Comparison of ENCODE assay signal across 13 mouse cellular contexts in the genomic region with DNA sequence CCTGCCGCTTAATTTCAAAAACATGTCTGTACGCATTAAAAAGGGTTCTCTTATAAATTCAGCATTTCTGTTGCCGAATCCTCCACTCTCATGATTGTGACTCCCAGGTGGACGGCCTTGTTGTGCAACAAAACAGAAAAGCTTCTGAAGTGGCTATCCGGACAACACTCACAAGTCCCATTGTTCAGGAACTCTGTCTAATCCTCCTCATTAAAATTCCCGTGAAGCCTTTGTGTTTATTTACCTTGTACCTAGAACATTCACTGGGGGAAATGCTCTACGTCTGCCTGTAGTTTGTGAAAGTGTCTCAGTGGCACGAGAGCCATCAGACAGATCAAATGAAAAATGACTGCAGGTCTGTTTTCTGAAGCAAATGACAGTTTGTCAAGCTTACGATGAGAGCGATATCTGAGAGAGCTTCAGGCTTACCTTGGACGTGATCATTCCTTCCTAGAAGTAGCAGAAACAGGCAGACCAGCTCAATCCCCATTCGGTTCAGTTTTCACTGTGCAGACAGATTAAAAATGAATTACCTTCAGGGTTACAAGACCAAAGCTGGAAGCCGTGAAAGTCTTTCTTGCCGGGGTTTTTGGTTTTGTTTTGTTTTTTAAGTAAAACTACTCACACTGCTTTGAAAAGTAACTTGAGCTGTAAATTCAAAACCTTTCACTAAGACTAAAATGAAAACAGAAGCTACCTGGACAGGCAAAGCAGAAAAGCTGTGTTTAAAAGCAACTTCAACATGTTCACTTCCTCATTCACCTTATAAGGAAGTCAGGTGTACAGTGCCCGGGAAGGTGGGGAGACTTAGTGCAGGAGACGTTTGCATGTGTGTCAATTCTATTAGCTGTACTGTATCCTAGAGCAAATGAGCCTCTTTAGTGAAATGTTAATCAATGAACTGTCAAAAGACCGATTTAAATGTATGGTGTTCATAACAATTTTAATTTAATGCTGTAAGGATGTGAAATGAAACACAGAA. TPM values are rescaled to one million over a fixed set of nuclear protein-coding genes. Genes with fewer than 3 reads are reported as not detected.
DNase-seq lines count a peak whose midpoint lies in the region; ATAC-seq lines count a peak whose summit lies in the region.
"Had no signal": no experiment of that assay in that cellular context is flagged by ENCODE, and none has a peak within 500 bp of the region (broad histone marks: within the 10 kb centered on the region; RNA-seq: fewer than 3 reads in every experiment).

No protein-coding gene starts in this region.

- no peak overlapping the region; the same call in 1 of the 2 replicates for H3K4me2 ChIP-seq in limb, embryonic 12.5 days
- H3K4me2 ChIP-seq in embryonic facial prominence, embryonic 14.5 days (ENCODE audit: low read depth, low read length), result peak overlapping the region; percentile 38
- H3K4me2 ChIP-seq in stomach, embryonic 15.5 days, result peak overlapping the region; percentile 41
- H3K4me2 ChIP-seq: heart, embryonic 13.5 days had no signal

- intact Hi-C loops in heart, postnatal 25 days (cut with DNase I), result no loop called here

- DNase-seq in limb, embryonic 10.5 days (ENCODE audit: low spot score), result no peak
- peak; percentile 45 for DNase-seq in embryonic facial prominence, embryonic 14.5 days (ENCODE audit: low spot score)
- peak; percentile 38 for DNase-seq in lung, postnatal 36 days
- no peak for DNase-seq in heart, postnatal 25 days (ENCODE audit: low spot score)
- DNase-seq in right cerebral cortex, adult 18-20 months, result no peak
- DNase-seq: cerebellum, postnatal 14 days had no signal

- no peak overlapping the region for H3K9ac ChIP-seq in limb, embryonic 12.5 days (replicated peaks)
- H3K9ac ChIP-seq in embryonic facial prominence, embryonic 14.5 days (ENCODE audit: low read depth, low read length), result no peak overlapping the region
- 0 out of 2 replicates have a peak overlapping the region, but pooled peaks have one; percentile 17 for H3K9ac ChIP-seq in stomach, embryonic 15.5 days
- H3K9ac ChIP-seq: heart, embryonic 13.5 days; liver, embryonic 14.5 days had no signal

- no peak for ATAC-seq in limb, embryonic 12.5 days (ENCODE audit: insufficient number of reproducible peaks, insufficient read depth, low FRiP score, low TSS enrichment, low read depth)
- no peak; the same call in 1 of the 2 replicates for ATAC-seq in embryonic facial prominence, embryonic 14.5 days (ENCODE audit: low read depth)
- 0 out of 2 replicates have a peak, but pooled peaks have one; percentile 66 for ATAC-seq in stomach, embryonic 15.5 days (ENCODE audit: insufficient read depth, low FRiP score, low read depth)

- H3K36me3 ChIP-seq in limb, embryonic 12.5 days, result no peaks in the 10 kb centered on the region
- no peaks in the 10 kb centered on the region for H3K36me3 ChIP-seq in limb, embryonic 10.5 days
- H3K36me3 ChIP-seq in embryonic facial prominence, embryonic 14.5 days (ENCODE audit: control insufficient read depth, insufficient read depth, low read length), result no peaks in the 10 kb centered on the region
- no peaks in the 10 kb centered on the region for H3K36me3 ChIP-seq in stomach, embryonic 15.5 days
- H3K36me3 ChIP-seq: heart, embryonic 13.5 days had no signal

- peaks cover 5% of the 10 kb centered on the region; the same call in 1 of the 2 replicates for H3K4me1 ChIP-seq in limb, embryonic 12.5 days (replicated peaks)
- no peaks in the 10 kb centered on the region for H3K4me1 ChIP-seq in limb, embryonic 10.5 days
- H3K4me1 ChIP-seq in embryonic facial prominence, embryonic 14.5 days (ENCODE audit: control insufficient read depth, insufficient read depth, low read length), result no peaks in the 10 kb centered on the region
- no peaks in the 10 kb centered on the region for H3K4me1 ChIP-seq in stomach, embryonic 15.5 days

- WGBS in limb, embryonic 12.5 days, result 46% methylated on average over 17 of the region's 17 CpGs
- WGBS in limb, embryonic 10.5 days, result 63% methylated on average over 17 of the region's 17 CpGs
- WGBS in embryonic facial prominence, embryonic 14.5 days, result 31% methylated on average over 17 of the region's 17 CpGs
- 32% methylated on average over 17 of the region's 17 CpGs for WGBS in stomach, embryonic 15.5 days

- H3K27me3 ChIP-seq in limb, embryonic 12.5 days, result no peaks in the 10 kb centered on the region
- H3K27me3 ChIP-seq in limb, embryonic 10.5 days (ENCODE audit: low read depth, poor library complexity, severe bottlenecking), result no peaks in the 10 kb centered on the region
- H3K27me3 ChIP-seq in embryonic facial prominence, embryonic 14.5 days (replicated peaks; ENCODE audit: control insufficient read depth, insufficient read depth, low read length), result no peaks in the 10 kb centered on the region
- H3K27me3 ChIP-seq in stomach, embryonic 15.5 days (replicated peaks), result no peaks in the 10 kb centered on the region
- H3K27me3 ChIP-seq: heart, embryonic 13.5 days had no signal

- no peak overlapping the region for H3K4me3 ChIP-seq in limb, embryonic 12.5 days (replicated peaks)
- no peak overlapping the region for H3K4me3 ChIP-seq in limb, embryonic 10.5 days
- H3K4me3 ChIP-seq in embryonic facial prominence, embryonic 14.5 days (ENCODE audit: low read depth, low read length), result peak overlapping the region; percentile 12; the same call in 1 of the 2 replicates
- peak overlapping the region; percentile 32 for H3K4me3 ChIP-seq in stomach, embryonic 15.5 days (replicated peaks)
- H3K4me3 ChIP-seq: erythroblast, embryonic 14.5 days; heart, embryonic 13.5 days; left cerebral cortex, adult 2 months had no signal

- no peaks in the 10 kb centered on the region for H3K9me3 ChIP-seq in limb, embryonic 12.5 days
- no peaks in the 10 kb centered on the region for H3K9me3 ChIP-seq in limb, embryonic 10.5 days (replicated peaks)
- no peaks in the 10 kb centered on the region for H3K9me3 ChIP-seq in embryonic facial prominence, embryonic 14.5 days (ENCODE audit: control insufficient read depth, low read length)
- H3K9me3 ChIP-seq in stomach, embryonic 15.5 days, result no peaks in the 10 kb centered on the region
- H3K9me3 ChIP-seq: heart, embryonic 13.5 days had no signal

- H3K27ac ChIP-seq in limb, embryonic 12.5 days, result 0 out of 2 replicates have a peak overlapping the region, but pooled peaks have one; percentile 4
- no peak overlapping the region for H3K27ac ChIP-seq in limb, embryonic 10.5 days
- H3K27ac ChIP-seq in embryonic facial prominence, embryonic 14.5 days (replicated peaks; ENCODE audit: low read depth, low read length), result no peak overlapping the region; the same call in 1 of the 2 replicates
- peak overlapping the region; percentile 71 for H3K27ac ChIP-seq in stomach, embryonic 15.5 days
- H3K27ac ChIP-seq: heart, embryonic 13.5 days; left cerebral cortex, adult 2 months; liver, embryonic 14.5 days had no signal

RNA-seq across cellular contexts. Expression of gene Itgb6, which starts 49.2 kb away (rescaled TPM):
- 1.9 and 2.6 TPM in 2 replicates for polyA plus RNA-seq in limb, embryonic 12.5 days (2016; fragmentation: Nextera tagmentation; extraction: Ambion mirVana)
- 0.05 and 0.20 TPM in 2 replicates for polyA plus RNA-seq in limb, embryonic 10.5 days (2016; fragmentation: Nextera tagmentation; extraction: Ambion mirVana)
- polyA plus RNA-seq in embryonic facial prominence, embryonic 14.5 days (2014; fragmentation: Nextera tagmentation; extraction: Ambion mirVana), result 3.6 and 4.0 TPM in 2 replicates
- 10.1 and 13.2 TPM in 2 replicates for polyA plus RNA-seq in stomach, embryonic 15.5 days (2015; fragmentation: Nextera tagmentation; extraction: Ambion mirVana)
- 10 to 100 TPM; 23.0 to 25.0 TPM for total RNA-seq in heart, postnatal 25 days (2021)
- total RNA-seq: left cerebral cortex, adult 2 months; monocyte, adult 5-6 weeks had no signal
- polyA plus RNA-seq: erythroblast, embryonic 14.5 days had no signal

Comparison
In these comparisons a context has a peak if more than half of its experiments do, and no peak if none do; other contexts are left out.
1. H3K27ac ChIP-seq: peak in limb, embryonic 12.5 days (single experiment) and stomach, embryonic 15.5 days (single experiment); none in limb, embryonic 10.5 days (single experiment) and embryonic facial prominence, embryonic 14.5 days (single experiment).
2. H3K4me3 ChIP-seq: peak in embryonic facial prominence, embryonic 14.5 days (single experiment) and stomach, embryonic 15.5 days (single experiment); none in limb, embryonic 12.5 days (single experiment) and limb, embryonic 10.5 days (single experiment).
3. DNase-seq: peak in embryonic facial prominence, embryonic 14.5 days (single experiment) and lung, postnatal 36 days (single experiment); none in limb, embryonic 10.5 days (single experiment), heart, postnatal 25 days (single experiment) and right cerebral cortex, adult 18-20 months (single experiment).